ENCODE assay signal across 20 mouse cellular contexts in genomic region chr4:77982094-77982493, GRCm38 (mm10).
A peak's percentile ranks its signal among the peaks of the same experiment; 100 is the strongest.
DNase-seq lines count a peak whose midpoint lies in the region; ATAC-seq lines count a peak whose summit lies in the region.
"Had no signal": no experiment of that assay in that cellular context is flagged by ENCODE, and none has a peak within 500 bp of the region (broad histone marks: within the 10 kb centered on the region; RNA-seq: fewer than 3 reads in every experiment).

No protein-coding gene starts in this region.

- 84% methylated on average over 4 of the region's 4 CpGs for WGBS in midbrain, embryonic 14.5 days
- WGBS in midbrain, embryonic 10.5 days: 93% methylated on average over 4 of the region's 4 CpGs
- WGBS in forebrain, embryonic 12.5 days: 79% methylated on average over 4 of the region's 4 CpGs
- WGBS in forebrain, embryonic 16.5 days: 47% methylated on average over 4 of the region's 4 CpGs

- no peak overlapping the region for H3K4me3 ChIP-seq in midbrain, embryonic 14.5 days (replicated peaks; ENCODE audit: low read depth, low read length)
- H3K4me3 ChIP-seq in midbrain, embryonic 10.5 days: no peak overlapping the region
- no peak overlapping the region for H3K4me3 ChIP-seq in forebrain, embryonic 12.5 days (replicated peaks)
- no peak overlapping the region for H3K4me3 ChIP-seq in forebrain, embryonic 16.5 days (replicated peaks; ENCODE audit: low read length)
- H3K4me3 ChIP-seq: embryonic facial prominence, embryonic 12.5 days; heart, adult 2 months; heart, embryonic 15.5 days; hindbrain, embryonic 13.5 days had no signal

- ATAC-seq in midbrain, embryonic 14.5 days (ENCODE audit: low FRiP score, low TSS enrichment): no peak; the same call in 1 of the 2 replicates
- peak; percentile 27; the same call in 1 of the 2 replicates for ATAC-seq in forebrain, embryonic 12.5 days (ENCODE audit: low FRiP score)
- peak; percentile 66 for ATAC-seq in forebrain, embryonic 16.5 days
- no peak for ATAC-seq in frontal cortex, adult (ENCODE audit: low TSS enrichment)
- ATAC-seq: hindbrain, postnatal 0 days had no signal

- H3K4me2 ChIP-seq in midbrain, embryonic 14.5 days (ENCODE audit: low read length): no peak overlapping the region
- no peak overlapping the region for H3K4me2 ChIP-seq in forebrain, embryonic 12.5 days
- H3K4me2 ChIP-seq in forebrain, embryonic 16.5 days (ENCODE audit: low read length): no peak overlapping the region
- H3K4me2 ChIP-seq: embryonic facial prominence, embryonic 12.5 days; heart, embryonic 11.5 days; heart, embryonic 15.5 days; hindbrain, embryonic 13.5 days had no signal

- peak; percentile 19 for DNase-seq in midbrain, embryonic 14.5 days
- DNase-seq in midbrain, embryonic 10.5 days (ENCODE audit: low spot score): no peak
- DNase-seq in urinary bladder, postnatal 4 days (ENCODE audit: low spot score in 2 of 2): no peak
- DNase-seq: adrenal gland, adult 2 months; adrenal gland, postnatal 25 days; cerebellum, adult 11 months; cerebellum, adult 8-10 months; cerebellum, postnatal 25 days; gastrocnemius, postnatal 14 days; heart, adult 2 months; heart, postnatal 14 days had no signal

- H3K27me3 ChIP-seq in midbrain, embryonic 14.5 days (ENCODE audit: control insufficient read depth, insufficient read depth, low read length): no peaks in the 10 kb centered on the region
- H3K27me3 ChIP-seq in midbrain, embryonic 10.5 days (ENCODE audit: low read depth, poor library complexity, severe bottlenecking): no peaks in the 10 kb centered on the region
- H3K27me3 ChIP-seq in forebrain, embryonic 12.5 days: no peaks in the 10 kb centered on the region
- H3K27me3 ChIP-seq in forebrain, embryonic 16.5 days (replicated peaks; ENCODE audit: control insufficient read depth, insufficient read depth, low read length): no peaks in the 10 kb centered on the region
- H3K27me3 ChIP-seq: CH12.LX; embryonic facial prominence, embryonic 12.5 days; heart, embryonic 15.5 days; hindbrain, embryonic 13.5 days had no signal

- H3K36me3 ChIP-seq in midbrain, embryonic 14.5 days (ENCODE audit: control insufficient read depth, insufficient read depth, low read length): no peaks in the 10 kb centered on the region
- no peaks in the 10 kb centered on the region for H3K36me3 ChIP-seq in midbrain, embryonic 10.5 days
- no peaks in the 10 kb centered on the region for H3K36me3 ChIP-seq in forebrain, embryonic 12.5 days (replicated peaks)
- no peaks in the 10 kb centered on the region for H3K36me3 ChIP-seq in forebrain, embryonic 16.5 days (ENCODE audit: control insufficient read depth, insufficient read depth)
- H3K36me3 ChIP-seq: embryonic facial prominence, embryonic 12.5 days; heart, embryonic 15.5 days; hindbrain, embryonic 13.5 days had no signal

- no peak overlapping the region for H3K9ac ChIP-seq in midbrain, embryonic 14.5 days (replicated peaks; ENCODE audit: low read length)
- no peak overlapping the region for H3K9ac ChIP-seq in forebrain, embryonic 12.5 days
- no peak overlapping the region for H3K9ac ChIP-seq in forebrain, embryonic 16.5 days (replicated peaks; ENCODE audit: low read depth, low read length)
- H3K9ac ChIP-seq: embryonic facial prominence, embryonic 12.5 days; heart, embryonic 15.5 days; hindbrain, embryonic 13.5 days had no signal

- no peaks in the 10 kb centered on the region for H3K9me3 ChIP-seq in midbrain, embryonic 14.5 days (ENCODE audit: control insufficient read depth, low read length)
- no peaks in the 10 kb centered on the region for H3K9me3 ChIP-seq in midbrain, embryonic 10.5 days (replicated peaks)
- H3K9me3 ChIP-seq in forebrain, embryonic 12.5 days: no peaks in the 10 kb centered on the region
- no peaks in the 10 kb centered on the region for H3K9me3 ChIP-seq in forebrain, embryonic 16.5 days (ENCODE audit: control insufficient read depth, low read length)
- H3K9me3 ChIP-seq: embryonic facial prominence, embryonic 12.5 days; heart, embryonic 15.5 days; hindbrain, embryonic 13.5 days had no signal

- no peaks in the 10 kb centered on the region for H3K4me1 ChIP-seq in midbrain, embryonic 14.5 days (ENCODE audit: control insufficient read depth, insufficient read depth, low read length)
- no peaks in the 10 kb centered on the region for H3K4me1 ChIP-seq in midbrain, embryonic 10.5 days
- H3K4me1 ChIP-seq in forebrain, embryonic 12.5 days: no peaks in the 10 kb centered on the region
- 0 out of 2 replicates have a peak, but pooled peaks cover 2% of the 10 kb centered on the region for H3K4me1 ChIP-seq in forebrain, embryonic 16.5 days (replicated peaks; ENCODE audit: control insufficient read depth, insufficient read depth, low read length)
- H3K4me1 ChIP-seq: embryonic facial prominence, embryonic 12.5 days; heart, embryonic 15.5 days; hindbrain, embryonic 13.5 days had no signal

- no peak overlapping the region for H3K27ac ChIP-seq in midbrain, embryonic 14.5 days (replicated peaks; ENCODE audit: low read depth, low read length)
- H3K27ac ChIP-seq in midbrain, embryonic 10.5 days (replicated peaks): no peak overlapping the region
- 0 out of 2 replicates have a peak overlapping the region, but pooled peaks have one; percentile 46 for H3K27ac ChIP-seq in forebrain, embryonic 12.5 days
- H3K27ac ChIP-seq in forebrain, embryonic 16.5 days (ENCODE audit: low read length): no peak overlapping the region
- H3K27ac ChIP-seq: embryonic facial prominence, embryonic 12.5 days; heart, adult 2 months; heart, embryonic 15.5 days; hindbrain, embryonic 13.5 days; hindbrain, postnatal 0 days had no signal

Comparison
In these comparisons a context has a peak if more than half of its experiments do, and no peak if none do; other contexts are left out.
1. ATAC-seq: peak in forebrain, embryonic 12.5 days (single experiment) and forebrain, embryonic 16.5 days (single experiment); none in midbrain, embryonic 14.5 days (single experiment) and frontal cortex, adult (single experiment).